Mouse (Mus musculus) intestine, embryonic 14.5 days (tissue): ENCODE measurements around the gene Foxp1. TPM values are rescaled to one million over a fixed set of nuclear protein-coding genes. Genes with fewer than 3 reads are reported as not detected.

Experiments used
- ATAC-seq: fragments of 200-750 bp; cut with Nextera tagmentation; replicated peaks from 2 replicates; pipeline ENCODE4 v1.8.0; 2017; ENCODE audit warnings: low read depth, moderate number of reproducible peaks, moderate TSS enrichment, moderate library complexity; ENCODE audit not compliant: low FRiP score, low TSS enrichment
- DNase-seq: peaks from one replicate; pipeline ENCODE4 v3.0.0-alpha.2; 2018; ENCODE audit warnings: low spot score
- H3K27ac ChIP-seq: fragments of 300-500 bp; sonication (generic); 2 replicates; pipeline ENCODE4 v1.5.1; 2014; ENCODE audit warnings: low read depth, mild to moderate bottlenecking, control low read depth
- H3K27me3 ChIP-seq: fragments of 300-500 bp; sonication (generic); replicated peaks from 2 replicates; pipeline ENCODE4 v1.6.1; 2014; ENCODE audit warnings: low read length, control low read depth; ENCODE audit not compliant: control insufficient read depth, insufficient read depth
- H3K36me3 ChIP-seq: fragments of 300-500 bp; sonication (generic); 2 replicates; pipeline ENCODE4 v1.6.1; 2014; ENCODE audit warnings: low read length, control low read depth; ENCODE audit not compliant: control insufficient read depth, insufficient read depth
- H3K4me1 ChIP-seq: fragments of 300-500 bp; sonication (generic); replicated peaks from 2 replicates; pipeline ENCODE4 v1.6.1; 2014; ENCODE audit warnings: low read length, control low read depth, mixed read lengths; ENCODE audit not compliant: control insufficient read depth, insufficient read depth
- H3K4me2 ChIP-seq: fragments of 300-500 bp; sonication (generic); 2 replicates; pipeline ENCODE4 v1.6.1; 2014; ENCODE audit warnings: low read length
- H3K4me3 ChIP-seq: fragments of 300-500 bp; sonication (generic); 2 replicates; pipeline ENCODE4 v1.5.1; 2014; ENCODE audit warnings: low read depth, low read length, control low read depth, mixed read lengths
- H3K9ac ChIP-seq: fragments of 300-500 bp; sonication (generic); 2 replicates; pipeline ENCODE4 v1.6.1; 2014; ENCODE audit warnings: mild to moderate bottlenecking, low read length
- H3K9me3 ChIP-seq: fragments of 300-500 bp; sonication (generic); 2 replicates; pipeline ENCODE4 v1.6.1; 2016; ENCODE audit warnings: low read length, control low read depth; ENCODE audit not compliant: control insufficient read depth
- WGBS: fragments of 180-500 bp; shearing (Covaris S2); extraction: QIAGEN DNeasy Blood & Tissue Kit; methylation state at CpG from one replicate; pipeline ENCODE4 v1.1.7; 2014; 5-methylcytosine and 5-hydroxymethylcytosine counted together
- polyA plus RNA-seq: library from polyadenylated mRNA; unstranded; fragments of >200 nt; fragmentation: Nextera tagmentation; extraction: Ambion mirVana; gene quantifications from 2 replicates; pipeline ENCODE4 v1.2.1, GENCODE M21; 2014

Gene Foxp1
- polyA plus RNA-seq, 1 experiment from 2014 or later = 133 TPM

DNA sequence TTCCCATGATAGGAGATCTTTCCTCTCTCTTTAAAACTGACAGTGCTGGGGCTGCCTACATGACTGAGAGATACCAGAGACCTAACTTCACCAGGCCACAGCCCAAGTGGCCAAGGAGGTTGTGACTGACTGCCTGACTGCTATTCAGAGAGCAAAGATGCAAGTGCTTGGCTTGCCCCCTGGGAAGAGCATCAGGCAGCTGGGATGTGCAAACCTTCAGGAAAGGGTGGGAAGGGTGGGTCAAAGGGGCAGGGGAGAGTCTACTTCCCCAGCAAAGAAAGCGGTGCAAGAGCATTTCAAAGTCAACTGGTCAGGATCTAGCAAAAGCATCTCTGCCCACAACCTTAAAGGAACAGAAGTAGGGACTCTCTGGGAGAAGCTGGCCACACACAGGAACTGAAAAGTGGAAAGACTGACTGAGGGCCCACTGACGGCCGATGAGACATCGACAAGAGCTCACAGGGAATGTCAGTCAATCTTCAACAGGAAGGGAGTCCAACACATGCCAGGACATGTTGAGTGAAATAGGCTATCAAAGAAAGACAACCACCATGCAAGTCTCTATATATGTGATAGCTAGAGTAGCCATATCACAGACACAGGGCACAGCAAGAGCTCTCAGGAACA, 138.6 kb downstream of the Foxp1 start:
- Histone ChIP-seq H3K9me3 (no peaks in the 10 kb centered on the region), H3K4me3 (no peak overlapping the region), H3K4me2 (no peak overlapping the region), H3K4me1 (peaks cover 14% of the 10 kb centered on the region), H3K27ac (no peak overlapping the region), H3K36me3 (no peaks in the 10 kb centered on the region), H3K9ac (no peak overlapping the region), H3K27me3 (no peaks in the 10 kb centered on the region)
- WGBS = 70% methylated on average over 4 of the region's 4 CpGs
- no peak for ATAC-seq
- DNase-seq = no peak

DNA sequence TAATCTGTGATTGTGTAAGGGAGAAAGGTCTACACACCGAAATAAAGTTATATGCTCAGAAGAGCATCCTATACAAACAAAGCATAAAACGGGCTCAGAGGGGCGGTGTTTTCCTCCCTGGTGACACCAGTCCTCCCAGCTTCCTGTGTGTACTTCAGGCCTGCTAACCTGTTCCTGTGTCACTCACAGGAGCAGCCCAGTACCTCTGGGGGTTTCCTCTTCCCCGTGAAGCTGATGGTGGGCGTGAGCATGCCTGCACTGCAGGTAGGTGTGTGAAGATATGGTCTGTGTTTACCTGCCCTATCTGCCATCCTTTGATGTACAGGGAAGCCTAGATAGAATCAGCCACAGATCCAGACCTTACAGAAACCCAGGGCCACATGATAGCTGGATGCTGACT, 142.4 kb downstream of the Foxp1 start:
- Histone ChIP-seq H3K4me3 (no peak overlapping the region), H3K27me3 (no peaks in the 10 kb centered on the region), H3K9ac (no peak overlapping the region), H3K4me1 (peaks cover 31% of the 10 kb centered on the region), H3K9me3 (no peaks in the 10 kb centered on the region), H3K4me2 (no peak overlapping the region), H3K27ac (no peak overlapping the region), H3K36me3 (no peaks in the 10 kb centered on the region)
- DNase-seq = no peak
- WGBS = 57% methylated on average over 5 of the region's 5 CpGs
- ATAC-seq = peak; percentile 53; the same call in 1 of the 2 replicates

DNA sequence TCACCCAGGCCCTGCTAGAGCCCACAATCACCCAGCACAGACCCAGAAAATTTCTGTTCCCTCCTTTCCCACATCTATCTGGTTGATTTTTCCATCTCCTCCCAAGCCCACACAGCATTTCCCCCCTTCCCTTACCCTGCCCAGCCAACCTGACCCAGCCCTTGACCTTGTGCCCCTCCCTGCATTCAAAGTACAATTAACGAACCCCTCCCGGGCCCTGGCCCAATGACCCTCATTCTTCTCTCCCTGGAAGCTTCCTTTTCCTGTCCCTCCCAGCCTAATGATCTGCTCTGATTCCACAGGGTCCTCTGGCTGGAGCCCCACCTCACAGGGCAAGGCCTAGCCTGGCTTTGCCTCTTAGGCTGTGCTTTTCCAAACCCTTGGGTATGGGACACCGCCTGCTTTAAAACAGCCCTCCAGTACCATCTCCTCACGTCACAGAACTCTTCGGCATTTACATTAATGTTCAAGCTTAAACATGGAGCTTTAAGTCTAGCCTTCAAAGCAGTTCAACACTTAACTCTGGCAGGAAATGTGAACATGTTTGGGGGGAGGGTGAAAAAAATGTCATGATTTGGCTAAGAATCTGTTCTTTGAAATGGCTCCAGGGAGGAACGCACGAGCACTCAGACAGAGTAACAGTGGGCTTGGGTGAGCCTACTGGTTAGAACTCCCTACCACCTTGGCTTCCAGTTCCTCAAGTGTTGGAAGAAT, 143.4 kb downstream of the Foxp1 start:
- H3K27me3 ChIP-seq = no peaks in the 10 kb centered on the region

DNA sequence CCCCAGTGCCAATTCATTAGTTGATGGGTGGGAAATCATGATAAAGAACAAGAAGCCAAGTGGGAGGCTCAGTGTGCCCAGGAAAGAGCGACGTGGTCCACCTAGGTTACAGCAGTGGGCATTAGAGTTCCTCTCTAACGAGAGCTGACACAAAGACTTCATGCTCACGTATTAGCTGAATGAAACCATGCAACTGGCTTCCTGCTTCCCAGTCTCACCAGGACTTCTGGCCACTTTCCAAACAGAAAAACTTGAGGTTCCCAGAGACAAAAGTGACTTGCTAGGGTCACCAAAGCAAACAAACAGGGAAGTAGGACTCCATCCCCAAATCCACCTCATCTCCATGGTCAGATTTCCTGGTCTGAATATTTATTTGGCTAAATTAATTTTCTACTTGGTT, 144.8 kb downstream of the Foxp1 start:
- H3K4me3 ChIP-seq = no peak overlapping the region
- peaks cover 40% of the 10 kb centered on the region for H3K4me1 ChIP-seq
- H3K9ac ChIP-seq = no peak overlapping the region
- H3K4me2 ChIP-seq = no peak overlapping the region
- H3K36me3 ChIP-seq = no peaks in the 10 kb centered on the region
- ATAC-seq = no peak
- no peaks in the 10 kb centered on the region for H3K27me3 ChIP-seq
- 71% methylated on average over 4 of the region's 4 CpGs for WGBS
- no peaks in the 10 kb centered on the region for H3K9me3 ChIP-seq
- no peak overlapping the region for H3K27ac ChIP-seq
- no peak for DNase-seq

More for the DNA sequence above, 143.4 kb downstream of the Foxp1 start:
- peaks cover 40% of the 10 kb centered on the region for H3K4me1 ChIP-seq
- 63% methylated on average over 7 of the region's 7 CpGs for WGBS
- H3K9ac ChIP-seq = no peak overlapping the region
- DNase-seq (no peak), ATAC-seq (no peak)
- H3K27ac ChIP-seq = 0 out of 2 replicates have a peak overlapping the region, but pooled peaks have one; percentile 16
- no peak overlapping the region for H3K4me2 ChIP-seq
- H3K36me3 ChIP-seq = no peaks in the 10 kb centered on the region
- no peak overlapping the region for H3K4me3 ChIP-seq
- H3K9me3 ChIP-seq = no peaks in the 10 kb centered on the region

DNA sequence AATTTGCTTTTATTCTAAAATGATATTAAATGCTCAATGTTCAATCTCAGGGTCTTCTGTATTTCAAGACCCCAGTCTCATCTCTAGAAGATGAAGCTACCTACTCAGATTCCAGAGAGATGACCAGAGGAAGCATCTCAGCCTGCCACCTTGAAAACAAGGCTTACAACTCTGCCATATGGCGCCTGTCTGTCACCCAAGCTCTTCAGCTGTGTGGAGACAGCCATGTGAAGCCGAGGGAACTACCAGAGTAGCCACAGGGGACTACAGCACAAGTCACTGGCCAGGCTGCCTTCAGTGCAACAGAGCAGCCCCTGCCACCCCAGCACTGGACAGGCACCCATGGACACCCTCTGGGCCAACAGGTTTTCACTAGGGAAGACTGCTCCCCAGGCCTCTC, 145.4 kb downstream of the Foxp1 start:
- ATAC-seq (no peak), DNase-seq (no peak)
- Histone ChIP-seq H3K4me1 (peaks cover 40% of the 10 kb centered on the region), H3K36me3 (no peaks in the 10 kb centered on the region), H3K9ac (no peak overlapping the region), H3K4me2 (no peak overlapping the region), H3K9me3 (no peaks in the 10 kb centered on the region), H3K27ac (no peak overlapping the region), H3K27me3 (no peaks in the 10 kb centered on the region), H3K4me3 (no peak overlapping the region)
- 70% methylated on average over 2 of the region's 2 CpGs for WGBS

DNA sequence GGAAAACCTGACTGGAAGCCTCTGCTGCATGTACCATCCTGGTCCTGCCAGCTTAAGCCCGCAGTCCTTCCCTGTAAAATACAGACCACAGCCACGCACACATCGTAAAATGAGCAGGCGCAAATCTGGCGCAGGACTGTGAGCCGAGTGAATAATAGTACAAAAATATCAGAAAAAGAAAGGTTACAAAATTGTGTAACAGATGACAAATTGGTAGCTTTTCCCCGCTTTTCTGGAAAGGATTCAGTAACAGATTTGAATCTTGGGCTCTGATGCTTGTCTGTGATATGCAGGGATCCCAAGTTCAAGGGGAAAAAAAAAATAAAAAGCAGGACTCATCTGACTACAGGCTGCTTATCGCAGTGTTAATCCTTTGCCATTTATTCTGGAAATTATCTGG, 145.8 kb downstream of the Foxp1 start:
- no peak overlapping the region for H3K4me2 ChIP-seq
- no peaks in the 10 kb centered on the region for H3K36me3 ChIP-seq
- no peak for DNase-seq
- no peaks in the 10 kb centered on the region for H3K9me3 ChIP-seq
- H3K9ac ChIP-seq = no peak overlapping the region
- no peak overlapping the region for H3K4me3 ChIP-seq
- ATAC-seq = no peak
- WGBS = 69% methylated on average over 8 of the region's 8 CpGs
- H3K27me3 ChIP-seq = no peaks in the 10 kb centered on the region
- peaks cover 40% of the 10 kb centered on the region for H3K4me1 ChIP-seq
- no peak overlapping the region for H3K27ac ChIP-seq

- H3K36me3 ChIP-seq = no peaks in the 10 kb centered on the region
- no peaks in the 10 kb centered on the region for H3K27me3 ChIP-seq
- H3K9me3 ChIP-seq = no peaks in the 10 kb centered on the region
- H3K9ac ChIP-seq = no peak overlapping the region
- 74% methylated on average over 6 of the region's 6 CpGs for WGBS
- H3K27ac ChIP-seq = no peak overlapping the region
- H3K4me3 ChIP-seq = no peak overlapping the region
- H3K4me2 ChIP-seq = no peak overlapping the region
- ATAC-seq (no peak), DNase-seq (no peak)
- H3K4me1 ChIP-seq = peaks cover 40% of the 10 kb centered on the region
Measured at GRCm38 (mm10) chr6:99375865-99376264, 146.7 kb downstream of the Foxp1 start.

- Histone ChIP-seq H3K4me1 (peaks cover 40% of the 10 kb centered on the region), H3K9me3 (no peaks in the 10 kb centered on the region), H3K36me3 (no peaks in the 10 kb centered on the region), H3K27me3 (no peaks in the 10 kb centered on the region), H3K4me3 (no peak overlapping the region), H3K9ac (no peak overlapping the region), H3K27ac (no peak overlapping the region), H3K4me2 (no peak overlapping the region)
- 48% methylated on average over 4 of the region's 4 CpGs for WGBS
- no peak for DNase-seq
- ATAC-seq = no peak
Measured at GRCm38 (mm10) chr6:99375376-99375775, 147.1 kb downstream of the Foxp1 start.
